Mouse (Mus musculus) liver, embryonic 14.5 days (tissue): ENCODE measurements around the gene Yae1d1. TPM values are rescaled to one million over a fixed set of nuclear protein-coding genes. Genes with fewer than 3 reads are reported as not detected.

Experiments
- ATAC-seq: fragments of 200-750 bp; cut with Nextera tagmentation; 2 replicates; pipeline ENCODE4 v1.8.0; 2017; ENCODE audit warnings: moderate number of reproducible peaks, mild to moderate bottlenecking, moderate library complexity; ENCODE audit not compliant: insufficient read depth
- DNase-seq, 3 experiments: peaks; one replicate each; pipeline ENCODE4 v3.0.0-alpha.2; 2012 to 2013; ENCODE audit warnings: low read depth in 3 of 3, low spot score in 3 of 3
- H3K27ac ChIP-seq: fragments of 300-500 bp; sonication (generic); 2 replicates; pipeline ENCODE4 v1.5.1; 2014; ENCODE audit warnings: moderate library complexity, mild to moderate bottlenecking, control low read depth, inconsistent platforms
- H3K27me3 ChIP-seq: fragments of 300-500 bp; sonication (generic); 2 replicates; pipeline ENCODE4 v1.6.1; 2014; ENCODE audit warnings: mild to moderate bottlenecking, low read length, moderate library complexity; ENCODE audit not compliant: control insufficient read depth, insufficient read depth
- H3K36me3 ChIP-seq: fragments of 300-500 bp; sonication (generic); replicated peaks from 2 replicates; pipeline ENCODE4 v1.6.1; 2014; ENCODE audit warnings: low read depth; ENCODE audit not compliant: control insufficient read depth, insufficient read depth
- H3K4me1 ChIP-seq, 2 experiments: fragments of 200-500 bp in 1 of 2; fragments of 300-500 bp in 1 of 2; sonication (generic) in 1 of 2; replicated peaks; 2 replicates each; pipeline ENCODE4 v1.6.1; 2012 to 2014; ENCODE audit warnings: antibody characterized with exemption in 1 of 2, inconsistent platforms in 1 of 2, low read length in 1 of 2; ENCODE audit not compliant: control insufficient read depth in 2 of 2, insufficient read depth in 2 of 2
- H3K4me2 ChIP-seq: fragments of 300-500 bp; sonication (generic); 2 replicates; pipeline ENCODE4 v1.6.1; 2014; ENCODE audit warnings: low read depth, mild to moderate bottlenecking, control low read depth, moderate library complexity
- H3K4me3 ChIP-seq, 2 experiments: fragments of 200-500 bp in 1 of 2; fragments of 300-500 bp in 1 of 2; sonication (generic) in 1 of 2; 2 replicates each; pipeline ENCODE4 v1.5.1; 2012 to 2014; ENCODE audit warnings: low read depth in 2 of 2, low read length in 2 of 2, mild to moderate bottlenecking in 2 of 2, control low read depth in 1 of 2, inconsistent platforms in 1 of 2, moderate library complexity in 1 of 2; ENCODE audit not compliant: insufficient read depth in 1 of 2
- H3K9ac ChIP-seq: fragments of 300-500 bp; sonication (generic); replicated peaks from 2 replicates; pipeline ENCODE4 v1.6.1; 2014; ENCODE audit warnings: mild to moderate bottlenecking, control low read depth, moderate library complexity
- H3K9me3 ChIP-seq: fragments of 300-500 bp; sonication (generic); 2 replicates; pipeline ENCODE4 v1.6.1; 2016; ENCODE audit warnings: low read length, mixed read lengths; ENCODE audit not compliant: control insufficient read depth
- CTCF ChIP-seq: IDR thresholded peaks from 2 replicates; pipeline ENCODE4 v1.5.1; 2016; ENCODE audit warnings: antibody characterized with exemption, low read depth, control low read depth
- EP300 ChIP-seq: IDR thresholded peaks from 2 replicates; pipeline ENCODE4 v1.6.1; 2016; ENCODE audit warnings: antibody characterized with exemption, low read depth
- WGBS: fragments of 180-500 bp; shearing (Covaris S2); extraction: QIAGEN DNeasy Blood & Tissue Kit; methylation state at CpG from one replicate; pipeline ENCODE4 v1.1.7; 2014; ENCODE audit not compliant: insufficient replicate concordance; 5-methylcytosine and 5-hydroxymethylcytosine counted together
- polyA plus RNA-seq, 2 experiments: library from polyadenylated mRNA; depleted of rRNA in 1 of 2; stranded (reverse) in 1 of 2; unstranded in 1 of 2; fragments of >200 nt; fragmentation: Nextera tagmentation in 1 of 2; extraction: Ambion mirVana in 1 of 2; gene quantifications; 2 replicates each; pipeline versions ENCODE4 v1.2.1 to v1.2.3; 2012 to 2014

Yae1d1 gene
- polyA plus RNA-seq (2012; rRNA removed) (2.6 and 10.8 TPM in 2 replicates), polyA plus RNA-seq (2014; fragmentation: Nextera tagmentation; extraction: Ambion mirVana) (19.0 and 19.6 TPM in 2 replicates)

GRCm38 (mm10) chr13:17992697-17993514 lies at the start of gene Yae1d1:
Gene Yae1d1, minus strand, starts transcription at chr13:17993349.
- no peaks in the 10 kb centered on the region; the same call in 1 of the 2 replicates for H3K36me3 ChIP-seq
- H3K4me2 ChIP-seq: peak within 1 kb of the TSS; percentile 73
- peak within 1 kb of the TSS; percentile 78 to 90 for H3K4me3 ChIP-seq
- H3K27me3 ChIP-seq: no peaks in the 10 kb centered on the region
- TF ChIP-seq CTCF (peak; percentile 64), EP300 (no peak)
- H3K4me1 ChIP-seq: peaks cover 0 to 6% of the 10 kb centered on the region in 2 experiments; a peak in 1 of 4 replicates
- ATAC-seq: peak; percentile 90
- peak within 1 kb of the TSS; percentile 83 for H3K9ac ChIP-seq
- peak; percentile 66 to 75 (median 71) for DNase-seq
- under 1% methylated on average over 54 of the region's 54 CpGs for WGBS
- peak within 1 kb of the TSS; percentile 37 for H3K27ac ChIP-seq
- H3K9me3 ChIP-seq: no peaks in the 10 kb centered on the region

GRCm38 (mm10) chr13:18038814-18039213 lies 45.7 kb upstream of the Yae1d1 start:
- Histone ChIP-seq H3K4me2 (no peak overlapping the region), H3K4me1 (no peaks in the 10 kb centered on the region), H3K27ac (no peak overlapping the region), H3K4me3 (no peak overlapping the region), H3K27me3 (no peaks in the 10 kb centered on the region), H3K36me3 (no peaks in the 10 kb centered on the region), H3K9me3 (no peaks in the 10 kb centered on the region), H3K9ac (no peak overlapping the region)
- no peak for ATAC-seq
- TF ChIP-seq EP300 (no peak), CTCF (no peak)
- DNase-seq: no peak
- WGBS: 45% methylated on average over 2 of the region's 2 CpGs

GRCm38 (mm10) chr13:18016604-18017003 lies 23.5 kb upstream of the Yae1d1 start:
- Histone ChIP-seq H3K4me1 (no peaks in the 10 kb centered on the region), H3K27ac (no peak overlapping the region), H3K4me2 (no peak overlapping the region), H3K4me3 (no peak overlapping the region), H3K9ac (no peak overlapping the region), H3K36me3 (no peaks in the 10 kb centered on the region), H3K9me3 (no peaks in the 10 kb centered on the region), H3K27me3 (no peaks in the 10 kb centered on the region)
- TF ChIP-seq EP300 (no peak), CTCF (no peak)
- DNase-seq: no peak
- WGBS: 6% methylated on average over 3 of the region's 3 CpGs
- ATAC-seq: no peak

GRCm38 (mm10) chr13:18013205-18013604 lies 20.1 kb upstream of the Yae1d1 start:
- H3K27ac ChIP-seq: no peak overlapping the region
- no peak overlapping the region for H3K9ac ChIP-seq
- no peaks in the 10 kb centered on the region for H3K4me1 ChIP-seq
- H3K9me3 ChIP-seq: no peaks in the 10 kb centered on the region
- no peak for DNase-seq
- ATAC-seq: no peak
- no peak overlapping the region for H3K4me3 ChIP-seq
- TF ChIP-seq EP300 (no peak), CTCF (no peak)
- no peaks in the 10 kb centered on the region for H3K27me3 ChIP-seq
- H3K36me3 ChIP-seq: no peaks in the 10 kb centered on the region
- WGBS: 51% methylated on average over 6 of the region's 6 CpGs
- no peak overlapping the region for H3K4me2 ChIP-seq

GRCm38 (mm10) chr13:18011055-18011454 lies 17.9 kb upstream of the Yae1d1 start:
- WGBS: 51% methylated on average over 4 of the region's 4 CpGs
- Histone ChIP-seq H3K9ac (no peak overlapping the region), H3K4me1 (no peaks in the 10 kb centered on the region), H3K36me3 (no peaks in the 10 kb centered on the region), H3K4me2 (no peak overlapping the region), H3K27ac (no peak overlapping the region), H3K27me3 (no peaks in the 10 kb centered on the region), H3K9me3 (no peaks in the 10 kb centered on the region), H3K4me3 (no peak overlapping the region)
- no peak for DNase-seq
- ATAC-seq: no peak
- no peak for TF ChIP-seq CTCF
- no peak for TF ChIP-seq EP300
